Mouse (Mus musculus) stomach, embryonic 14.5 days (tissue): ENCODE results near the gene 3110040M04Rik. TPM values are rescaled to one million over a fixed set of nuclear protein-coding genes. Genes with fewer than 3 reads are reported as not detected.
"Not testable (repeated sequence)": the region's sequence is repeated elsewhere in the genome, so short reads cannot be mapped to it uniquely, and the experiment has no call there.

ENCODE experiments used
- ATAC-seq: fragments of 200-750 bp; cut with Nextera tagmentation; 2 replicates; pipeline ENCODE4 v1.8.0; 2017; ENCODE audit warnings: low read depth, moderate TSS enrichment; ENCODE audit not compliant: insufficient number of reproducible peaks, insufficient read depth, low FRiP score
- H3K27ac ChIP-seq: fragments of 300-500 bp; sonication (generic); 2 replicates; pipeline ENCODE4 v1.5.1; 2014; ENCODE audit warnings: mild to moderate bottlenecking, low read length, moderate library complexity, mixed read lengths
- H3K27me3 ChIP-seq: fragments of 300-500 bp; sonication (generic); 2 replicates; pipeline ENCODE4 v1.6.1; 2014; ENCODE audit warnings: low read length, control low read depth, mixed read lengths; ENCODE audit not compliant: control insufficient read depth, insufficient read depth
- H3K36me3 ChIP-seq: fragments of 300-500 bp; sonication (generic); 2 replicates; pipeline ENCODE4 v1.6.1; 2014; ENCODE audit warnings: mild to moderate bottlenecking, control low read depth, low read length, moderate library complexity, mixed read lengths; ENCODE audit not compliant: control insufficient read depth, insufficient read depth
- H3K4me1 ChIP-seq: fragments of 300-500 bp; sonication (generic); 2 replicates; pipeline ENCODE4 v1.6.1; 2014; ENCODE audit warnings: low read length, control low read depth, mixed read lengths; ENCODE audit not compliant: control insufficient read depth, insufficient read depth
- H3K4me2 ChIP-seq: fragments of 300-500 bp; sonication (generic); replicated peaks from 2 replicates; pipeline ENCODE4 v1.6.1; 2014; ENCODE audit warnings: low read depth, low read length, control low read depth
- H3K4me3 ChIP-seq: fragments of 300-500 bp; sonication (generic); 2 replicates; pipeline ENCODE4 v1.5.1; 2014; ENCODE audit warnings: low read depth, low read length, control low read depth
- H3K9ac ChIP-seq: fragments of 300-500 bp; sonication (generic); replicated peaks from 2 replicates; pipeline ENCODE4 v1.6.1; 2014; ENCODE audit warnings: low read depth, mild to moderate bottlenecking, control low read depth, low read length, moderate library complexity, mixed read lengths
- H3K9me3 ChIP-seq: fragments of 300-500 bp; sonication (generic); 2 replicates; pipeline ENCODE4 v1.6.1; 2016; ENCODE audit warnings: low read depth, low read length, control low read depth; ENCODE audit not compliant: control insufficient read depth
- WGBS: fragments of 180-500 bp; shearing (Covaris S2); extraction: QIAGEN DNeasy Blood & Tissue Kit; methylation state at CpG from one replicate; pipeline ENCODE4 v1.1.7; 2014; 5-methylcytosine and 5-hydroxymethylcytosine counted together
- polyA plus RNA-seq: library from polyadenylated mRNA; unstranded; fragments of >200 nt; fragmentation: Nextera tagmentation; extraction: Ambion mirVana; gene quantifications from 2 replicates; pipeline ENCODE4 v1.2.1, GENCODE M21; 2014

3110040M04Rik gene
- not detected in 2 replicates for polyA plus RNA-seq

- not testable (repeated sequence) for H3K36me3 ChIP-seq, H3K27me3 ChIP-seq, H3K4me1 ChIP-seq, H3K9me3 ChIP-seq, H3K4me3 ChIP-seq, H3K27ac ChIP-seq, ATAC-seq, H3K4me2 ChIP-seq, H3K9ac ChIP-seq
- WGBS = no CpG with 5 or more reads among the region's 6 CpGs
Observed at GRCm38 (mm10) chr1:151203818-151204217, at the start of gene 3110040M04Rik. Gene 3110040M04Rik (plus strand): TSS chr1:151204121.

GRCm38 (mm10) chr1:151154131-151154530 lies 49.8 kb upstream of the 3110040M04Rik start:
- not testable (repeated sequence) for H3K27me3 ChIP-seq, H3K9ac ChIP-seq, H3K27ac ChIP-seq, H3K4me1 ChIP-seq, H3K4me2 ChIP-seq, H3K36me3 ChIP-seq, H3K9me3 ChIP-seq, H3K4me3 ChIP-seq, ATAC-seq
- WGBS = 87% methylated on average over 9 of the region's 9 CpGs

GRCm38 (mm10) chr1:151156129-151156528 lies 47.8 kb upstream of the 3110040M04Rik start:
- no peaks in the 10 kb centered on the region for H3K9me3 ChIP-seq
- no peaks in the 10 kb centered on the region for H3K27me3 ChIP-seq
- H3K27ac ChIP-seq = no peak overlapping the region
- H3K36me3 ChIP-seq = no peaks in the 10 kb centered on the region
- no peaks in the 10 kb centered on the region for H3K4me1 ChIP-seq
- H3K4me2 ChIP-seq = no peak overlapping the region
- H3K9ac ChIP-seq = no peak overlapping the region
- no peak for ATAC-seq
- WGBS = 82% methylated on average over 3 of the region's 3 CpGs
- no peak overlapping the region for H3K4me3 ChIP-seq

GRCm38 (mm10) chr1:151156777-151157632 lies 46.9 kb upstream of the 3110040M04Rik start:
- Histone ChIP-seq H3K9ac (no peak overlapping the region), H3K27me3 (no peaks in the 10 kb centered on the region), H3K4me2 (no peak overlapping the region), H3K9me3 (no peaks in the 10 kb centered on the region), H3K27ac (no peak overlapping the region), H3K36me3 (no peaks in the 10 kb centered on the region), H3K4me3 (no peak overlapping the region), H3K4me1 (no peaks in the 10 kb centered on the region)
- WGBS = 67% methylated on average over 7 of the region's 7 CpGs
- no peak for ATAC-seq

- no peak for ATAC-seq
- Histone ChIP-seq H3K9ac (no peak overlapping the region), H3K27me3 (no peaks in the 10 kb centered on the region), H3K27ac (no peak overlapping the region), H3K4me1 (no peaks in the 10 kb centered on the region), H3K36me3 (no peaks in the 10 kb centered on the region), H3K4me3 (no peak overlapping the region), H3K4me2 (no peak overlapping the region), H3K9me3 (no peaks in the 10 kb centered on the region)
- 71% methylated on average over 9 of the region's 9 CpGs for WGBS
Observed at GRCm38 (mm10) chr1:151157963-151158856, 45.7 kb upstream of the 3110040M04Rik start.

- Histone ChIP-seq H3K4me1 (no peaks in the 10 kb centered on the region), H3K27me3 (no peaks in the 10 kb centered on the region), H3K27ac (no peak overlapping the region), H3K36me3 (no peaks in the 10 kb centered on the region), H3K9ac (no peak overlapping the region), H3K4me2 (no peak overlapping the region), H3K4me3 (no peak overlapping the region), H3K9me3 (no peaks in the 10 kb centered on the region)
- WGBS = 81% methylated on average over 2 of the region's 2 CpGs
- no peak for ATAC-seq
Observed at GRCm38 (mm10) chr1:151158857-151159510, 44.9 kb upstream of the 3110040M04Rik start.

GRCm38 (mm10) chr1:151166031-151166430 lies 37.9 kb upstream of the 3110040M04Rik start:
- 41% methylated on average over 8 of the region's 8 CpGs for WGBS
- Histone ChIP-seq H3K27me3 (no peaks in the 10 kb centered on the region), H3K4me2 (no peak overlapping the region), H3K27ac (no peak overlapping the region), H3K36me3 (no peaks in the 10 kb centered on the region), H3K4me1 (0 out of 2 replicates have a peak, but pooled peaks cover 4% of the 10 kb centered on the region), H3K9me3 (no peaks in the 10 kb centered on the region), H3K4me3 (no peak overlapping the region), H3K9ac (no peak overlapping the region)
- no peak for ATAC-seq
